Mouse (Mus musculus): ENCODE data around the gene Sowaha.

DNA sequence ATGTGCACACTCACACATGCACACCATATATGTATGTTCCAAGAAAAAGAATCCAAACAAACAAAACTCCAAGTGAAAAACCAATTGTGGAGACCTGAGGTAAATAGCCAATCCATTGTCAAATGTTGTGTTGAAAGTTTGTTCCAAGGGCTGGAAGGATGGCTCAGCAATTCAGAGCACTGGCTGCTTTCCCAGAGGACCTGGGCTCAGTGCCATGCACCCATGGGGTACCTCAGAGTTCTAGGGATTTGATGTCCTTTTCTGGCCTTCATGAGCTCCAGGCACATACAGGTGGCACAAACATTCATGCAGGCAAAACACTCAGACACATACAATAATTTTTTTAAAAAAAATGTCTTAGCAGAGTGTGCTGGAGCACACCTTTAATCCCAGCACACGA, 31.5 kb downstream of the Sowaha start:
- TF ChIP-seq CTCF (IDR thresholded peaks at IDR 0.05; ENCODE audit: low read depth): no peak
- no peak; the same call in 1 of the 2 replicates for TF ChIP-seq EP300 (IDR thresholded peaks at IDR 0.05; ENCODE audit: low read depth)
